Mouse (Mus musculus): Measurements from ENCODE around the gene Slc1a7.

- TF ChIP-seq HCFC1 (IDR thresholded peaks at IDR 0.05; ENCODE audit: borderline replicate concordance, insufficient read depth, low read length) (no peak), ZC3H11A (IDR thresholded peaks at IDR 0.05; ENCODE audit: borderline replicate concordance, low read depth, low read length) (no peak), MAFK (IDR thresholded peaks at IDR 0.05; ENCODE audit: insufficient read depth, low read depth, low read length) (no peak), ZNF384 (IDR thresholded peaks at IDR 0.05; ENCODE audit: low read depth, low read length) (no peak), CHD2 (IDR thresholded peaks at IDR 0.05; ENCODE audit: low read depth, low read length) (no peak)
Observed at GRCm38 (mm10) chr4:107931453-107931852, 36.7 kb upstream of the Slc1a7 start.
